Mouse (Mus musculus): ENCODE measurements around the gene Pde2a. TPM values are rescaled to one million over a fixed set of nuclear protein-coding genes. Genes with fewer than 3 reads are reported as not detected.

Pde2a gene
- polyA plus RNA-seq, 1 experiment from 2014 or later = 31.6 TPM

GRCm38 (mm10) chr7:101455141-101455540, 33.6 kb downstream of the Pde2a start:
- peaks cover 7% of the 10 kb centered on the region; the same call in 1 of the 2 replicates for H3K4me1 ChIP-seq (ENCODE audit: control insufficient read depth, insufficient read depth, low read length)
- ATAC-seq = no peak
- 78% methylated on average over 6 of the region's 6 CpGs for WGBS

DNA sequence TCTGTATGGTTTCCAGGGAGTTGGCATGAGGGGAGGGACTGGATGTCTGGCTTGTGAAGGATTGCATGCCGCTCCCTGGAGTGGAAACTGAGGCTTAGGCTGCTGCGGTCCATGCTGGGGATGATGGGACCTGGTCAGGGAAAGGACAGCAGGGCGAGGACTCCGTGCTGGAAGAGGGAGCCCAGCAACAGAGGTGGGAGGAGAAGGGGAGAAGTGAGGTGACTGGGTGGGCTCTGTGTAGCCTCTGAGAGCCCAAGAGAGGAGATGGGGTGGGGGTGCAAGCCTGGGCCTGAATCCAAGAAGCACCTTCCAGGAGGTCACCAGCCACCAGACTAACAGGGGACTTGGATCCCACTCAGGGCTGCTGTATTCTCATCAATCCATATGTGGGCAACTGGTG, 34.8 kb downstream of the Pde2a start:
- WGBS = 75% methylated on average over 4 of the region's 4 CpGs
- H3K36me3 ChIP-seq (ENCODE audit: control insufficient read depth, insufficient read depth, low read length) = no peaks in the 10 kb centered on the region
- peaks cover 18% of the 10 kb centered on the region for H3K27me3 ChIP-seq (ENCODE audit: control insufficient read depth, insufficient read depth, low read depth, low read length)
- peaks cover 6% of the 10 kb centered on the region; the same call in 1 of the 2 replicates for H3K4me1 ChIP-seq (ENCODE audit: control insufficient read depth, insufficient read depth, low read length)
- ATAC-seq = no peak
- H3K4me3 ChIP-seq (ENCODE audit: low read depth, low read length) = no peak overlapping the region
- no peak overlapping the region for H3K4me2 ChIP-seq (ENCODE audit: low read length)
- H3K9ac ChIP-seq (ENCODE audit: low read depth, low read length) = no peak overlapping the region
- H3K27ac ChIP-seq (ENCODE audit: low read length) = no peak overlapping the region
- no peaks in the 10 kb centered on the region for H3K9me3 ChIP-seq (replicated peaks; ENCODE audit: control insufficient read depth, low read length, poor library complexity, severe bottlenecking)

More at GRCm38 (mm10) chr7:101455141-101455540, 33.6 kb downstream of the Pde2a start:
- Histone ChIP-seq H3K9me3 (replicated peaks; ENCODE audit: control insufficient read depth, low read length, poor library complexity, severe bottlenecking) (no peaks in the 10 kb centered on the region), H3K27me3 (ENCODE audit: control insufficient read depth, insufficient read depth, low read depth, low read length) (peaks cover 18% of the 10 kb centered on the region), H3K4me3 (ENCODE audit: low read depth, low read length) (no peak overlapping the region), H3K27ac (ENCODE audit: low read length) (no peak overlapping the region), H3K4me2 (ENCODE audit: low read length) (no peak overlapping the region), H3K36me3 (ENCODE audit: control insufficient read depth, insufficient read depth, low read length) (no peaks in the 10 kb centered on the region), H3K9ac (ENCODE audit: low read depth, low read length) (no peak overlapping the region)

- H3K4me2 ChIP-seq (ENCODE audit: low read length) = no peak overlapping the region
- peaks cover 16% of the 10 kb centered on the region for H3K27me3 ChIP-seq (ENCODE audit: control insufficient read depth, insufficient read depth, low read depth, low read length)
- no peak overlapping the region for H3K4me3 ChIP-seq (ENCODE audit: low read depth, low read length)
- H3K4me1 ChIP-seq (ENCODE audit: control insufficient read depth, insufficient read depth, low read length) = peaks cover 2% of the 10 kb centered on the region; the same call in 1 of the 2 replicates
- H3K27ac ChIP-seq (ENCODE audit: low read length) = no peak overlapping the region
- no peak overlapping the region for H3K9ac ChIP-seq (ENCODE audit: low read depth, low read length)
- no peak for ATAC-seq
- H3K9me3 ChIP-seq (replicated peaks; ENCODE audit: control insufficient read depth, low read length, poor library complexity, severe bottlenecking) = no peaks in the 10 kb centered on the region
- 32% methylated on average over 5 of the region's 5 CpGs for WGBS
- no peaks in the 10 kb centered on the region for H3K36me3 ChIP-seq (ENCODE audit: control insufficient read depth, insufficient read depth, low read length)
Observed at GRCm38 (mm10) chr7:101456789-101457188, 35.3 kb downstream of the Pde2a start.

DNA sequence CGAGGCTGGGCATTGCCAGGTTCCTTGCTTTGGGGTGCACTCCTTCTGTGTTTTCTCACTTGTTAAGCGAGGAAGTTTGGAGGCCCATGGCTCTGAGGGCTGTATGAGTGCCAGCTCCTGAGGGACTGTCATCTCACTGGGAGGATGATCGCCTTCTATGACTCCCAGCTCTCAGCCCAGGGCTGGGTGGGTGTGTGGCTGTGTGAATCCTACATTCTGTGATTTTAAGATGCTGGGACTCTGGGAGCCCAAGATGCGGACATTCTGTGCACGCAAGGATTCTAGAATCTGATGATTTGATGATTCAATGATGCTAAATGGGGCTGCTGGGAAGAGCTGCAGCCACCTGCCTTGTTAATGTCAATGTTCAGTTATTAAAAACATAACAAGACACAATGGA, 35.8 kb downstream of the Pde2a start:
- WGBS = 79% methylated on average over 5 of the region's 5 CpGs
- Histone ChIP-seq H3K4me1 (ENCODE audit: control insufficient read depth, insufficient read depth, low read length) (peaks cover 2% of the 10 kb centered on the region; the same call in 1 of the 2 replicates), H3K27ac (ENCODE audit: low read length) (no peak overlapping the region), H3K9ac (ENCODE audit: low read depth, low read length) (no peak overlapping the region), H3K4me2 (ENCODE audit: low read length) (no peak overlapping the region), H3K9me3 (replicated peaks; ENCODE audit: control insufficient read depth, low read length, poor library complexity, severe bottlenecking) (no peaks in the 10 kb centered on the region), H3K4me3 (ENCODE audit: low read depth, low read length) (no peak overlapping the region), H3K27me3 (ENCODE audit: control insufficient read depth, insufficient read depth, low read depth, low read length) (peaks cover 12% of the 10 kb centered on the region), H3K36me3 (ENCODE audit: control insufficient read depth, insufficient read depth, low read length) (no peaks in the 10 kb centered on the region)
- no peak for ATAC-seq

DNA sequence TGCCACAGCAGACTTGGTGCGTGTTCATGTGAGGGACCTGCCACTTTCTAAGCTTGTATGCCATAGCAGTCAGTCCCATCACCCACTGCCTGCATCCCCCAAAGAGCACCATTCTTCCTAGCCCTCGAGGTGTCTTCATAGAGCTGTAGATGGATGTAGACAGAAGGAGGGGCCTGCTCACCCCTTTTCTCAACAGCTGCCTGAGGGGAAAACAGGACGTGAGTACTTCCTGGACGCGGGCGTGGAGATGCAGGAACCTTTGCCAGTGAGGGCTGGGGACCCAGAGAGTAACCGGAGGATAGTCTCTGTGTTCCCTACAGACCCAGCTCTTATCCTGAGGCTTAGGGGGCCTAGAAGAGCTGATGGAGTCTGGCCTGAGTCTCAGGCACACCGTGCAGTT, 36.3 kb downstream of the Pde2a start:
- H3K27me3 ChIP-seq (ENCODE audit: control insufficient read depth, insufficient read depth, low read depth, low read length) = peaks cover 7% of the 10 kb centered on the region
- no peak overlapping the region for H3K4me2 ChIP-seq (ENCODE audit: low read length)
- no peak overlapping the region for H3K27ac ChIP-seq (ENCODE audit: low read length)
- H3K4me1 ChIP-seq (ENCODE audit: control insufficient read depth, insufficient read depth, low read length) = peaks cover 2% of the 10 kb centered on the region; the same call in 1 of the 2 replicates
- no peak for ATAC-seq
- H3K36me3 ChIP-seq (ENCODE audit: control insufficient read depth, insufficient read depth, low read length) = no peaks in the 10 kb centered on the region
- 74% methylated on average over 8 of the region's 8 CpGs for WGBS
- H3K4me3 ChIP-seq (ENCODE audit: low read depth, low read length) = no peak overlapping the region
- H3K9ac ChIP-seq (ENCODE audit: low read depth, low read length) = no peak overlapping the region
- no peaks in the 10 kb centered on the region for H3K9me3 ChIP-seq (replicated peaks; ENCODE audit: control insufficient read depth, low read length, poor library complexity, severe bottlenecking)

GRCm38 (mm10) chr7:101458278-101458781, 36.8 kb downstream of the Pde2a start:
- Histone ChIP-seq H3K9me3 (replicated peaks; ENCODE audit: control insufficient read depth, low read length, poor library complexity, severe bottlenecking) (no peaks in the 10 kb centered on the region), H3K4me2 (ENCODE audit: low read length) (no peak overlapping the region), H3K36me3 (ENCODE audit: control insufficient read depth, insufficient read depth, low read length) (no peaks in the 10 kb centered on the region), H3K4me1 (ENCODE audit: control insufficient read depth, insufficient read depth, low read length) (no peaks in the 10 kb centered on the region; the same call in 1 of the 2 replicates), H3K4me3 (ENCODE audit: low read depth, low read length) (no peak overlapping the region), H3K27me3 (ENCODE audit: control insufficient read depth, insufficient read depth, low read depth, low read length) (peaks cover 1% of the 10 kb centered on the region; the same call in 1 of the 2 replicates), H3K27ac (ENCODE audit: low read length) (no peak overlapping the region), H3K9ac (ENCODE audit: low read depth, low read length) (no peak overlapping the region)
- WGBS = 75% methylated on average over 4 of the region's 4 CpGs
- ATAC-seq = no peak

DNA sequence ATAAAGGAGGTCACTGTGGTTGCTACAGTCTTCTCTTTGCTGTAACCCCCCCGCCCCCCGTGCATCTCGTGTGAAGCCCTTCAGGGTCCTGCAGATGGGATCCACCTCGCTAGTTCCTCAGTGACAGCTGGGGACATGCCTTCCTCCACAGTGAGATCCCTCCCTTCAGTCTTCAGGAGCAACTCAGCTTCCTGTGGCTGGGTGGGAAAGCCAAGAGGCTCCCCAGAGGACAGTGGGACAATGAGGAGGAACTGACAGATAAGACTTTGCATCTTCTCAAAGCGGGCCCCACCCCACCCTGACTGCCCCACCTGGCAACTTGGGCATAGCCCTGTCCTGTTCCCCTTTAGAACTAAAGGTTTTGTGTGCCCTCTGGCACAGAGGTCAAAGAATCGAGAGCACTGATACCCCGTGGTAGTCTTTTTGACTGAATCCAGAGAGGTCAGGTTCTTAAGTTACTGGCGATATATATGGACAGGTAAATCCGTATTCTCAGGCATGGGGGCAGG, 37.9 kb downstream of the Pde2a start:
- H3K27me3 ChIP-seq (ENCODE audit: control insufficient read depth, insufficient read depth, low read depth, low read length) = no peaks in the 10 kb centered on the region
- 80% methylated on average over 9 of the region's 9 CpGs for WGBS
- no peaks in the 10 kb centered on the region for H3K9me3 ChIP-seq (replicated peaks; ENCODE audit: control insufficient read depth, low read length, poor library complexity, severe bottlenecking)
- no peaks in the 10 kb centered on the region for H3K36me3 ChIP-seq (ENCODE audit: control insufficient read depth, insufficient read depth, low read length)
- H3K4me2 ChIP-seq (ENCODE audit: low read length) = no peak overlapping the region
- H3K9ac ChIP-seq (ENCODE audit: low read depth, low read length) = no peak overlapping the region
- H3K4me3 ChIP-seq (ENCODE audit: low read depth, low read length) = no peak overlapping the region
- H3K4me1 ChIP-seq (ENCODE audit: control insufficient read depth, insufficient read depth, low read length) = no peaks in the 10 kb centered on the region; the same call in 1 of the 2 replicates
- H3K27ac ChIP-seq (ENCODE audit: low read length) = no peak overlapping the region
- no peak for ATAC-seq

- Histone ChIP-seq H3K27ac (ENCODE audit: low read length) (no peak overlapping the region), H3K9ac (ENCODE audit: low read depth, low read length) (no peak overlapping the region), H3K36me3 (ENCODE audit: control insufficient read depth, insufficient read depth, low read length) (no peaks in the 10 kb centered on the region), H3K4me2 (ENCODE audit: low read length) (no peak overlapping the region), H3K4me3 (ENCODE audit: low read depth, low read length) (no peak overlapping the region), H3K9me3 (replicated peaks; ENCODE audit: control insufficient read depth, low read length, poor library complexity, severe bottlenecking) (no peaks in the 10 kb centered on the region), H3K27me3 (ENCODE audit: control insufficient read depth, insufficient read depth, low read depth, low read length) (no peaks in the 10 kb centered on the region), H3K4me1 (ENCODE audit: control insufficient read depth, insufficient read depth, low read length) (no peaks in the 10 kb centered on the region; the same call in 1 of the 2 replicates)
- 63% methylated on average over 10 of the region's 10 CpGs for WGBS
- no peak for ATAC-seq
Observed at GRCm38 (mm10) chr7:101459923-101460607, 38.6 kb downstream of the Pde2a start.

- H3K4me2 ChIP-seq (ENCODE audit: low read length) = no peak overlapping the region
- ATAC-seq = peak; percentile 47
- no peak overlapping the region for H3K4me3 ChIP-seq (ENCODE audit: low read depth, low read length)
- no peaks in the 10 kb centered on the region for H3K9me3 ChIP-seq (replicated peaks; ENCODE audit: control insufficient read depth, low read length, poor library complexity, severe bottlenecking)
- no peaks in the 10 kb centered on the region for H3K36me3 ChIP-seq (ENCODE audit: control insufficient read depth, insufficient read depth, low read length)
- no peaks in the 10 kb centered on the region for H3K27me3 ChIP-seq (ENCODE audit: control insufficient read depth, insufficient read depth, low read depth, low read length)
- no peaks in the 10 kb centered on the region; the same call in 1 of the 2 replicates for H3K4me1 ChIP-seq (ENCODE audit: control insufficient read depth, insufficient read depth, low read length)
- 56% methylated on average over 10 of the region's 10 CpGs for WGBS
- H3K9ac ChIP-seq (ENCODE audit: low read depth, low read length) = no peak overlapping the region
- H3K27ac ChIP-seq (ENCODE audit: low read length) = no peak overlapping the region
Observed at GRCm38 (mm10) chr7:101460608-101460957, 39.1 kb downstream of the Pde2a start.
